Mouse (Mus musculus): ENCODE results near the gene Dctn3. TPM values are rescaled to one million over a fixed set of nuclear protein-coding genes. Genes with fewer than 3 reads are reported as not detected.
"Not testable (repeated sequence)": the region's sequence is repeated elsewhere in the genome, so short reads cannot be mapped to it uniquely, and the experiment has no call there.

Gene Dctn3
- polyA plus RNA-seq, 1 experiment from 2014 or later: 122 TPM

DNA sequence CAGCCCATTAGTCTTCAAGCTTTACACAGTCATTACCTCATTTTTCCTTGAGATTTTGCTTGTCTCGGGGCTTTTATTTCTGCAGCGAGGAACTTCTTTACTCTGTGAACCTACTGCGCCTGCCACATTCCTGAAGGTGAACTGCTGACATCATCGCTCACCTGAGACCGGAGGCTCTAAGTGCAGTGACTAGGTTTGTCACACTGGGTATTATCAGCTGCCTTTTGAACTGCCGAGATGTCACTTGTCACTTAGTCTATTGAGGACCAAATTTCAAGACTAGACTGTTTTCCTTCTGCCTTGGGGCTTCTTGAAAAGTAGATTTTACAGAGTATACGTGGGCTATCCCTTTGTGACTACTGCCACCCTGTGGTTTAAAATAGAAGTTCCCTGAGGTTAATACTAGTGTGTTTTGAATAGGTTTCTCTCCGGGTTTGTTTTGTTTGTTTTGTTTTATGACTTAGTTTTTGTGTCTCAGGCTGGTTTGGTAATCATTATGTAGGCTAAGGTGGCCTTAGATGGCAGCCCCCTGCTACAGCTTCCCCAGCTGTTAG lies 14.7 kb downstream of the Dctn3 start:
- Histone ChIP-seq H3K36me3 (no peaks in the 10 kb centered on the region), H3K4me3 (replicated peaks) (no peak overlapping the region), H3K4me2 (replicated peaks) (peak overlapping the region; percentile 34), H3K27me3 (replicated peaks) (0 out of 2 replicates have a peak, but pooled peaks cover 4% of the 10 kb centered on the region), H3K9ac (no peak overlapping the region), H3K27ac (no peak overlapping the region), H3K4me1 (replicated peaks) (peaks cover 30% of the 10 kb centered on the region), H3K9me3 (no peaks in the 10 kb centered on the region)
- no peak for ATAC-seq
- WGBS: 33% methylated on average over 8 of the region's 8 CpGs

DNA sequence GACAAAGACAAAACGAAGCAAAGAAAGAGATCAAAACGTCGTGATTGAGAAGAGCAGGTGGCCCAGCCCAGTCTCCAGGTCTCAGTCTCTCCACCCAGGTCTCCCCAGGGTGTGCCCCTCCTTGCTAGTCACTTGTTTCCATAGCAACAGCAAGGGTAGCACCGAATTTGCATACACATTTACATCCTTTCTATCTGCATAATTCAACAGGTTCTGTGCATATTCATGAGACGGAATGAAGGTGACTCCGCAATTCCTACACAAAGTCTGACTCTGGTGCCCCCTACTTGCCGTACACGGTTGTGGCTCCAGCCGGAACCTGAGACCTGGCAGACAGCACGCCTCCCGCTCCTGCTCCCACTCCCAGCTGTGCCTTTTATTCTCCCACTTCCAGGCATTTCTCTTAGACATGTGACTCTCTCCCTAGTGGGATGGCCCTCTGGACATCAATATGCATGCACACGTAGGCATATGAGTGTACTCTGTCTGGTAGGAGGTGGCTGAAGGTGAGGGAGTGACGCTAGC lies 15.9 kb downstream of the Dctn3 start:
- ATAC-seq: peak; percentile 76
- H3K9ac ChIP-seq: no peak overlapping the region
- H3K4me2 ChIP-seq (replicated peaks): 0 out of 2 replicates have a peak overlapping the region, but pooled peaks have one; percentile 39
- H3K9me3 ChIP-seq: no peaks in the 10 kb centered on the region
- 3% methylated on average over 13 of the region's 13 CpGs for WGBS
- H3K4me3 ChIP-seq (replicated peaks): no peak overlapping the region
- peaks cover 24% of the 10 kb centered on the region for H3K4me1 ChIP-seq (replicated peaks)
- H3K27ac ChIP-seq: no peak overlapping the region
- H3K36me3 ChIP-seq: no peaks in the 10 kb centered on the region
- H3K27me3 ChIP-seq (replicated peaks): 0 out of 2 replicates have a peak, but pooled peaks cover 4% of the 10 kb centered on the region

DNA sequence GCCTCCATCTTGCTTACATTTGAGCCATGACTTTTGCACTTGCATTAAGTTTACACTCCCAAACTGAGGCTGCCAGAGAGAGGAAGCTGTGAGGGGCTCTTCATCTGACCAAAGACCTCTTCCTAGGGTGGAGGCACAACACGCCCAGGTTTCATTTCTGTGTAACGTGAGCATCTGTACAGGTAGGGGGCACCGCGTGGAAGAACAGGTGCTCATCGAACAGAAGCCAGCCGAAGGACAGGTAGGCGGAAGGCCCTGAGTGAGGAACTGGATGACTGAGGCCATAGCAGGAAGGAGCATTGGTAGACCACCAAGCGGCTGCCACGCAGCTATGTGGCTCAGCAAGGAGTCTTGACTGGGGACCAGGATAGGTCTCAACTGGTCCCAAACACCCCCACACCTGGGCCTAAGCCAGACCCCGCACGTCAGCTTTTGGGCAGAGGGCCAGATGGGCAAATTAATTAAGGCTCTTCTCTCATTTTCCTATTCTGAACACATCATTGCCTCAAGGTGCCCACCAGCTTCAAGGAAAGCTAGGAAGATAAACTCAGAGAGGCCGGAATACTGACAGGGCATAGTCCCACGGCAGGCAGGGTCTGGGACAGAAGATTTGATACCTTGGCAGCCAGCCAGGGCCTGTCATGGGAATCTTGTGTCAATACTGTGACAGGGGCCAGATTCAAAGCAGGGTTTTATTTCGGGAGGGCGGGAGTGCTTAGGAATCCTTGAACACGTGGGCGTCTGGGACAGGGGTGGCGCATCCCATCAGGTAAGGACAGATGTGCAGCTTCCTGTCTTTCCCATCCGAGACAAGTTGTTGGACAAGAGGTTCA lies 16.8 kb downstream of the Dctn3 start:
- 65% methylated on average over 19 of the region's 19 CpGs for WGBS

DNA sequence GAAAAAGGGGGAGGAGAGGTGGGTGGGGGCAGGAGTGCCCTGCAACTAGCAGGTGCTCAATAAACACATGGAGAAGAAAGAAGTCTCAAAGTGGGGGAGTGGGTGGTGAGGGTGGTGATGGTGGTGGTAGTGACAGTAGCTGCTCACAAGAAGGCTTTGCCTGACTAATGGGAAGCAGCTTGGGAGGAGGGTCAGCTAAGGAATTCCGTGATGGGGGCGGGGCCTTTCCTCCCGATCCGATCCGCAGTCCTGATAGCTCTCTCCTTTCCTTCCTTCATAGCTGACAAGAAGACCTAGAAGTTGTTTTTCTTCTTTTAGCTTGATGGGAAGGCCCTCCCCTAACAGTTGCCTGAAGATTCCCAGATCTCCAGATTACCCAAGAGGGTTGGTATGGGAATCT lies 18.3 kb downstream of the Dctn3 start:
- no peak for ATAC-seq
- Histone ChIP-seq H3K4me1 (replicated peaks) (peaks cover 15% of the 10 kb centered on the region), H3K9ac (no peak overlapping the region), H3K9me3 (no peaks in the 10 kb centered on the region), H3K36me3 (no peaks in the 10 kb centered on the region), H3K4me3 (replicated peaks) (no peak overlapping the region), H3K4me2 (replicated peaks) (no peak overlapping the region), H3K27me3 (replicated peaks) (0 out of 2 replicates have a peak, but pooled peaks cover 4% of the 10 kb centered on the region), H3K27ac (no peak overlapping the region)
- WGBS: 5% methylated on average over 5 of the region's 5 CpGs

More for the DNA sequence above, 16.8 kb downstream of the Dctn3 start:
- no peak overlapping the region for H3K27ac ChIP-seq
- no peak for ATAC-seq
- no peaks in the 10 kb centered on the region for H3K9me3 ChIP-seq
- no peaks in the 10 kb centered on the region for H3K36me3 ChIP-seq
- no peak overlapping the region for H3K9ac ChIP-seq
- H3K4me2 ChIP-seq (replicated peaks): no peak overlapping the region
- no peak overlapping the region for H3K4me3 ChIP-seq (replicated peaks)
- H3K4me1 ChIP-seq (replicated peaks): peaks cover 15% of the 10 kb centered on the region
- H3K27me3 ChIP-seq (replicated peaks): 0 out of 2 replicates have a peak, but pooled peaks cover 4% of the 10 kb centered on the region

DNA sequence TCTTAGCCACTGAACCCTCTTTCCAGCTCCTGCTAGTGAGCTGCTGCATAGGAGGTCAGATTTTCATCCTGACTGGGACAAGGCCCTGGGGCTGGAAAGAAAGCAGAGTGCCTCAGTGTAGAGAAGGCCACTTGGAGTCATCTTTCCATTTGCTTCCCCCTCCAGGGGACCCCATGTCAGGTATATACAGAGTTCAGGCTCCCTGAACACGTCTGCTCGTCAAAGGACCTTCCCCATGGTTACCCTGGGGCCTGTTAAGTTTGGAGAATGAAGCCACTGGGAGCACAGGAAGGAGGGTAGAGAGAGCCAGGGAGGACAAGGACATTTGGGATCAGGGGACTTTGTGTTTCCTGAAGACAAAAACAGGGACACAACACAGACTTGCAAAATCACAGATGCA lies 20.7 kb downstream of the Dctn3 start:
- WGBS: 70% methylated on average over 2 of the region's 2 CpGs
- not testable (repeated sequence) for H3K9me3 ChIP-seq; H3K27me3 ChIP-seq (replicated peaks); H3K27ac ChIP-seq; H3K4me1 ChIP-seq (replicated peaks); ATAC-seq; H3K9ac ChIP-seq; H3K4me3 ChIP-seq (replicated peaks); H3K36me3 ChIP-seq; H3K4me2 ChIP-seq (replicated peaks)

DNA sequence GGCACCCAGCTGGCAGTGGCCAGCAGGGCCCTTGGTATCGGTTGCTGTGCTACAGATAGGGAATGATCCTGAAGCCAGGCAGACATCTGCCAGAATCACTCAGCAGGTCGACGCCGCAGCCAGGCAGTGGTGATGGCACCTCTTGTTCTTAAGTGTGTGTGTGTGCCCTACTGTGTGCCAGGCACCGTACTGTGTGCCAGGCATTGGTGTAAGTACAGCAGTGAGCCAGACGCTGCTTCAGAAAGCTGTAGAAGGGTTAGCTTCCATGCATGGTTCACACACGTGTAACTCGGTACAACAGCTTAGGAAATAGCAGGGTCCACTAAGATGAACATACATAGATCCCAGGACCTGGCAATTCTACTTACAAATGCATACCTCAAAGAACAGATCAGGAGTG lies 22.7 kb downstream of the Dctn3 start:
- H3K4me2 ChIP-seq (replicated peaks); H3K9me3 ChIP-seq; H3K4me3 ChIP-seq (replicated peaks); H3K27me3 ChIP-seq (replicated peaks); H3K9ac ChIP-seq; H3K36me3 ChIP-seq; H3K27ac ChIP-seq; H3K4me1 ChIP-seq (replicated peaks); ATAC-seq: not testable (repeated sequence)
- WGBS: 75% methylated on average over 7 of the region's 8 CpGs

DNA sequence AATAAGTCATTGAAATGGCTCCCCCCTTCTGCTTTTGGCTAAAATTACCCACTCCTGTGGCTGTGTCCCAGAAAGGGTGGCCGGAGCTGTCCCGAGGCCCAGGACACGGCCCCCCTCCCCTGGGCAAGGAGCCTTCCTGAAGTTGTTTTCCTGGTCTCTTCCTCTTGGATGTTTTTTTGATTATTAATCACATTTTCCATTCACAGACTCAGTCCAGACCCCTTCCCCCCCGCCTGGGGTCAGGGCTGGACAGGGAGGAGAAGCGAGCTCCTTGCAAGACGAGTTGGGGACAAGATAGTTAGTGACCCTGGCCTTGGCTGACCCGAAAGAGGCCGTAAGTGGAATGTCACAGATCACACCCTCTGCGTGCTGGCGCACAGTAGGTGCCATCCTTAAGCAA lies 23.2 kb downstream of the Dctn3 start, which contains the start of gene Il11ra1:
Gene Il11ra1, plus strand, starts transcription at position 207 of the 400 bp plus-strand sequence.
- not testable (repeated sequence) for H3K9ac ChIP-seq; H3K4me2 ChIP-seq (replicated peaks); H3K36me3 ChIP-seq; H3K4me1 ChIP-seq (replicated peaks); H3K27me3 ChIP-seq (replicated peaks); ATAC-seq; H3K4me3 ChIP-seq (replicated peaks); H3K27ac ChIP-seq; H3K9me3 ChIP-seq
- 78% methylated on average over 10 of the region's 10 CpGs for WGBS

DNA sequence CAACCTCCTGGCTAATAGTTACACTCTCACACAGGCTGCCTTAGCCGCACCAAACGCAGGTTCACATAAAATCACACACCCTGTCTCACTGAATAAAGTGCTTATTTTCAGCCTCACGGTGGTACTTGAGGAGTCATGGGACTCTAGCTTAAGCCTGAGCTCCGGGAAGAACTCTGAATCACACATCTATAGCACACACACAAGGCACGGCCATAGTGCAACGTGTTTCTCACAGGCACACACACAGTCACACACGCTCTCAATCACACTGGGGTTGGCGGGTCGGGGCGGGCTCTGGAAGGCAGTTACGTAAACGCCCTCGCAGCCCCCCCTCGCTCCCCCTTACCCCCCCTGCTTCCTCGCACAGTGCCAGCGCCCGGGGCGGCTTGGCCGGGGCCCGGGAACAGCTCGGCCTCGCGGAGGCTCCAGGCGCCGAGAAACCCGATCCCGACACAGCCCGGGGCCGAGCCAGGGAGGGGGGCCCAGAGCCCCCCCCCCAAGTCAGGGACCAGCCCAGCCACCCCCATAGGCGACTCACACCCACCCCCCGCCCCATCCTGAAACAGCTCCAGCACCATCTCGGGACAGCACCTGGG lies 24.5 kb downstream of the Dctn3 start:
- not testable (repeated sequence) for H3K9ac ChIP-seq; H3K27me3 ChIP-seq (replicated peaks); H3K4me3 ChIP-seq (replicated peaks); H3K4me1 ChIP-seq (replicated peaks); H3K9me3 ChIP-seq; H3K27ac ChIP-seq; ATAC-seq; H3K36me3 ChIP-seq
- 8% methylated on average over 27 of the region's 32 CpGs for WGBS
- H3K4me2 ChIP-seq (replicated peaks): peak overlapping the region; percentile 31; the same call in 1 of the 2 replicates

DNA sequence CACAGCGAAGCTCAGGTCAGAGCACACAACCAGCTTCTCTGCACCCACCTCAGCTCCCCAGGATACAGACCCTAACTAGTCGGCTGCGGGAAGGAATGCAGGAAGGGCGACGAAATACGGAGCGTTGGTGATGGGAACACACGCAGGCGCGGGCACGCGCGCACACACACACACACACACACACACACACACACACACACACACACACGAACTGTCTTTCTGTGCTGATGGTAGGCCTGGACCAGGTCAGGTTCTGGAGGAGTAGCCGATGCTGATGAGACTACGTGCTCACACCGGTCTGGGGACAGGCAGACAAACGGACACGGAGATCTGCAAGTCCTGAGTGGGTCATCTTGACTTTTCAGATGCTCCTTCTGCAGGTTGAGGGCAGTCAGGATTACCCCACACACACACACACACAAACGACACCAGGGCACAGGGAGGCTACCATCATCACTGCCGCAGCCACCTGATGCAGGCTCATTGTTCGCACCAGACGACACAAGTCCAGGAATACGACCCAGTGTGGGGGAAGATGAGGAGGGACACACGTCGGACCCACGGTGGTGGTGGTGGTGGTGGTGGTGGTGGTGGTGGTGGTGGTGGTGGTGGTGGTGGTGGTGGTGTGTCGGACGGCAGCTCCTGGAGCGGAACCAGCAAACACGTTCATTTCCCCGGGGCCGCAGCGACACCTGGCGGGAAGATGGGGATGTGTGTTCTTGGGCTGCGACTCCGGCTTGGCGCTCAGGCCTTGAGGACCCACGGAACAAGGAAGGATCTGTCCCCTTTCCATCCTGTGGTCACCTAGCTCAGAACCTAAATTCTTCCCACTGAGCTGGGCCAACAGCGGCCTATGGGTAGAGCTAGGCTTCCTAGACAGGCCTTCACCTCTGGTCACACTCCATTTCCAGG lies 25.8 kb downstream of the Dctn3 start, which contains the start of gene Cntfr:
Gene Cntfr, minus strand, starts transcription at position 160 of the 912 bp plus-strand sequence.
- H3K4me2 ChIP-seq (replicated peaks): peak within 1 kb of the TSS; percentile 36
- 9% methylated on average over 35 of the region's 40 CpGs for WGBS
- not testable (repeated sequence) for H3K27me3 ChIP-seq (replicated peaks); H3K9me3 ChIP-seq; H3K36me3 ChIP-seq; H3K4me3 ChIP-seq (replicated peaks); H3K4me1 ChIP-seq (replicated peaks); H3K27ac ChIP-seq; H3K9ac ChIP-seq; ATAC-seq

DNA sequence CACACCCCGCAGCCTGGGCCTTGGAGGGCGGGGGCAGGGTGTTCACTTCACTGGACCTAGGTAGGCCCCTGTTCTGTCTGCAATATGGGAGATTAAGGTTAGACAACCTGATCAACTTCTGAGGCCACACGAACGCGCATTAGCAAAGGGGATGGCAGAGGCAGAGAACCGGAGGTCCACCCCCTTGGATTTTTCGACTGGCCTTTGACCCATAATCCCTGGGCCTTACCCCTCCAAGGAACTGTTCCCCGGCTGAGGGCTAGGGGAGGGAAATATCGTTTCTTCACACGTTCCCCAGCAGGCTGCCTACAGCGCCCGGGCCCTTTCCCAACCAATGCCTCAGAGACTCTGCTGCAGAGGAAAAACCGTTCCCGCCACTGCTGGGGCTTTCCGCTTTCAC lies 26.5 kb downstream of the Dctn3 start:
- ATAC-seq; H3K4me2 ChIP-seq (replicated peaks); H3K9me3 ChIP-seq; H3K27ac ChIP-seq; H3K36me3 ChIP-seq; H3K9ac ChIP-seq; H3K4me3 ChIP-seq (replicated peaks); H3K4me1 ChIP-seq (replicated peaks); H3K27me3 ChIP-seq (replicated peaks): not testable (repeated sequence)
- WGBS: 15% methylated on average over 15 of the region's 15 CpGs

DNA sequence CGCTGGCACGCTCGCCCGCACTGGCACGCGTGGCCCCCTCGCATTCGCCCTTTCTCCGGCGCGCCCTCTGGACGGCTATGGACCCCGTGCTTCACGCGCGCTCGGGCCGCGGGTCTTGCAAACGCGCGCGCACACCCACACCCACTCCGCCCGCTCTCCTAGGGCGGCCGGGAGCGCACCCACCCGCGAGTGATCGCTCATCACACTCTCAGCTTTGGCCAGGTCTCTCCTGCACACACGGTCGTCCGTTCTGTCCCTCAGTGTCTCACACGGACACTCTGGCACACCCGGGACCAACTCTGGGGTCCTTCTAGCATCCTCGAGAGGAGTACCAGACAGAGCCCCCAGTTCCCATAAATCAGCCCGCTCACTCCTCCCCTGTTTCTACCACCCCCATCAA lies 27.2 kb downstream of the Dctn3 start:
- ATAC-seq; H3K4me1 ChIP-seq (replicated peaks); H3K9ac ChIP-seq; H3K4me3 ChIP-seq (replicated peaks); H3K9me3 ChIP-seq; H3K27ac ChIP-seq; H3K36me3 ChIP-seq; H3K27me3 ChIP-seq (replicated peaks): not testable (repeated sequence)
- 0 out of 2 replicates have a peak overlapping the region, but pooled peaks have one; percentile 36 for H3K4me2 ChIP-seq (replicated peaks)
- 7% methylated on average over 17 of the region's 38 CpGs for WGBS
